Mouse (Mus musculus) G1E (cell line): ENCODE data around the gene Tll1.

Experiments
- CTCF ChIP-seq: IDR thresholded peaks from 2 replicates; pipeline ENCODE4 v1.5.1; 2012; ENCODE audit warnings: low read depth, low read length, inconsistent platforms, mixed read lengths
- GATA1 ChIP-seq: IDR thresholded peaks from 2 replicates; pipeline ENCODE4 v1.6.1; 2012; ENCODE audit warnings: borderline replicate concordance, low read length, inconsistent platforms, mixed read lengths
- GATA2 ChIP-seq: IDR thresholded peaks from 2 replicates; pipeline ENCODE4 v1.6.1; 2012; ENCODE audit warnings: low read depth, low read length, inconsistent platforms, borderline replicate concordance
- POLR2AphosphoS5 ChIP-seq: IDR thresholded peaks from 2 replicates; pipeline ENCODE4 v1.6.1; 2012; ENCODE audit warnings: low read depth, low read length, inconsistent platforms; ENCODE audit not compliant: insufficient replicate concordance

DNA sequence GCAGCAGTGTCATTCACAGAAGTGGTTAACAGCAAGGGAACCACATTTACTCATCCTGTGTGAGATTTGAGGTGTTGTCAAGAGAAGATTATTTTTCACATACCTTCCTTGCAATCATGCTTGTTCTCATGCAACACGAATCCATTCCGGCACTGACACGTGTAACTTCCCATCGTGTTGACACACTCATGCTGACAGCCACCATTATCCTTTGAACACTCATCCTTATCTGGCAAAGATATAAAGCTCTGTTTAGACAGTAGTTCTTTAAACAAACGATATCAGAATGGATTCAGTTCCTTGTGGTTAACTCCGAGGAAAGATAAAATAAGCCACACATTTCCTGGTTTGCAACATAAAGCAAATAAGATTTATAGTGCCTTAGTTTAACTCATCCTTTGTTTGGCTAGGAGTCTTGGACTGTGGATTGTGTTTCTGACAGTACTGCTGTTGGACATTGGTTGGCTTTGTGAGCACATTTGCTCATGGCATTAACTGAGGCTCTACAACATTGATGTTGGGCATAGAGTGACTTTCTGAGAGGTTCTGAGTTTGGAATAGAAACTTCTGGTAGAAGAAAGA lies 164.7 kb downstream of the Tll1 start:
- TF ChIP-seq CTCF, result no peak
- TF ChIP-seq GATA1, result no peak
- no peak for TF ChIP-seq POLR2AphosphoS5
- no peak for TF ChIP-seq GATA2
